Mouse (Mus musculus): ENCODE measurements around the gene Baiap3. TPM values are rescaled to one million over a fixed set of nuclear protein-coding genes. Genes with fewer than 3 reads are reported as not detected.

Gene Baiap3
- polyA plus RNA-seq, 1 experiment from 2014 or later = 2.3 TPM

DNA sequence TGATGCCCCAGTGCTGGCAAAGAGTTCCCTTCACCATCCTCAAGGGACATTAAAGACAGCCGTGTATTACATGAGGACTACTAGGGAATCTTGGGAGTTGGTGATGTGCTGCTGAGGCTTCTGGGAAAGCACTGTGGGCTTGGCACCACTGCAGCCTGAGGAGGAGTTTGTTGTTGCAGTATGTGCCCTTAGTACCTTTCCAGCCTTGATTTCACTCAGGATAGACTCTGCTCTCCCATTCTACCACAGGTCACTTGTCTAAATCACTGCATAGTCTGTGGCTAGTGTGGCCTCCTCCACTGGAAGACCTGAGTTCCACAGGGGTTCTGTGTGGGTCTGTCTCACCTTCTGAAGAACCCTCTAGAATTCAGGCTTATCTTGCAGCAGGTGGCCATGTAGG, 35.4 kb downstream of the Baiap3 start:
- peaks cover 13% of the 10 kb centered on the region for H3K27me3 ChIP-seq (ENCODE audit: low read depth, poor library complexity, severe bottlenecking)
- H3K4me3 ChIP-seq = 0 out of 2 replicates have a peak overlapping the region, but pooled peaks have one; percentile 60
- H3K4me1 ChIP-seq = peaks cover 20% of the 10 kb centered on the region
- WGBS = 90% methylated on average over 1 of the region's 1 CpGs
- no peak for DNase-seq (ENCODE audit: low spot score)
- H3K36me3 ChIP-seq = peaks cover 27% of the 10 kb centered on the region
- no peak overlapping the region for H3K27ac ChIP-seq (replicated peaks)
- H3K9me3 ChIP-seq (replicated peaks) = no peaks in the 10 kb centered on the region

DNA sequence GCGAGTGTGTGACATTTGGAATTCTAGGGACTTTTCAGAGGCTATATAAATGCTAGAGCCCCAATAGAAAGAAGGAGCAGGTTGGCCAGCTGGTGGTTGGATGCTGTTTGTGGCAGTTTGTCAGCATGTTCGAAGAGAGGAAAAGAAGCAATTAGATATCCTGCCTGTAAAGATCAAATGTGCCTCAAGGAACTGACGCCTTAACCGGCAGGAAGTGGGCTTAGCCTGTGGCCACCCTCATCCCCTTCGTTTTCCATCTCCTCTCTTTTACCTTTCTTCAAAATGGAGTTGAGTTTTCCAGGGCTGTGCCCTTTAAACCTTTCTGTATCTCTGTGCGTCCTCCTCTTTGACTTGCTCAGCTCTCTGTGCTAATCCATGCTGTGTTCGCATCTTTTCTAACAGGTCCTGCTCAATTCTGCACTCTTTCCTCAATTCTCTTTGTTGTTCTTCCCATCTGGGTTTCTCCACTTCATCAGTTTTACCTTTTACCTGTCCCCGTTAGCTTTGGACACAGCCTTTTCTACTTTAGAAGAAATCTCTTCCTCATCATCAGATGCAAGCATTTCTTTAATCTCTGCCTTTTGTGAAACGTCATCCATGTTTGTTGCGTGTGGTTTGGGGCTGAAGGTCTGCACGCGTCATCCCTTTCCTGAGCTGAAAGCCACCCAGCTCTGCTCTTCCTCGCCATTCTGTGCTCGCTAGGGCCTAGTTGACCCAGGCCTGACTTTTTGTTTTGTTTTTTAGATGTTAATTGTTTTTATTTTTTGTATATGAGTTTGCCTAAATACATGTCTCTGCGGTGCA, 36.5 kb downstream of the Baiap3 start:
- Histone ChIP-seq H3K4me1 (peaks cover 20% of the 10 kb centered on the region), H3K4me3 (no peak overlapping the region), H3K27ac (replicated peaks) (no peak overlapping the region), H3K36me3 (peaks cover 33% of the 10 kb centered on the region), H3K27me3 (ENCODE audit: low read depth, poor library complexity, severe bottlenecking) (peaks cover 13% of the 10 kb centered on the region), H3K9me3 (replicated peaks) (no peaks in the 10 kb centered on the region)
- no peak for DNase-seq (ENCODE audit: low spot score)
- 90% methylated on average over 15 of the region's 15 CpGs for WGBS

DNA sequence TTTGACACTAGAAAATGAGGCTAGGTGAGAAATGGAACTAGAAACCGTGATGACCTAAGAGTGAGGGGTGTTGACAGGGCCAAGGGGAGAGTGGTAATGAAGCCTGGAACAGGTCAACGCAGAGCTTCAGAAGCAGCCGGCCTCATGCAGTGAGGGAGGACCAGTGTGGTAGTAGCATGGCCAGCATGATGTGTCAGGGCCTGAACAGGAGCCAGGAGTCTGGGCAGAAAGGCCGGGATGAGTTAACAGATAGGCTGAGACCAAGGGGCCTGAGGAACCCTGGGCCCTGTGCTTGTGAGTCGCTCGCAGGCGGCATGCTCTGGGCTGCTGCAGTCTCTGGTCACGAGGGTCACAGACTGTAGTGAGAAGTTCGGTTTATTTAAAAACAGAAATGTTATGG, 37.2 kb downstream of the Baiap3 start:
- Histone ChIP-seq H3K36me3 (peaks cover 40% of the 10 kb centered on the region), H3K4me3 (no peak overlapping the region), H3K9me3 (replicated peaks) (no peaks in the 10 kb centered on the region), H3K4me1 (peaks cover 20% of the 10 kb centered on the region), H3K27ac (replicated peaks) (no peak overlapping the region), H3K27me3 (ENCODE audit: low read depth, poor library complexity, severe bottlenecking) (peaks cover 13% of the 10 kb centered on the region)
- 89% methylated on average over 9 of the region's 9 CpGs for WGBS
- DNase-seq (ENCODE audit: low spot score) = no peak

DNA sequence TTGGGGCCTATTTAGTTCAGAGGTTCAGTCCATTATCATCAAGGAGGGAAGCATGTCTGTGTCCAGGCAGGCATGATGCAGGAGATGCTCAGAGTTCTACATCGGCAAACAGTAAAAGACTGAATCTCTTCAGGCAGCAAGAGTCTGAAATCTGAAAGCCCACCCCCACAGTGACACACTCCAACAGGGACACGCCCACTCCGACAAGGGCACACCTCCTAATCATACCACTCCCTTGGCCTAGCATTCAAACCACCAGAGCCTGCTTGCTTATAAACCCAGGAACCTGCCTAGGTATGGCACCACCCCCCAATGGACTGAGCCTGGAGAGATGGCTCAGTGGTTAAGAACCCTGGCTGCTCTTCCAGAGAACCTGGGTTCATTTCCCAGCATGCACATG, 40.7 kb downstream of the Baiap3 start:
- DNase-seq (ENCODE audit: low spot score) = no peak
- no peak overlapping the region for H3K4me3 ChIP-seq
- H3K36me3 ChIP-seq = peaks cover 71% of the 10 kb centered on the region
- 93% methylated on average over 3 of the region's 3 CpGs for WGBS
- H3K9me3 ChIP-seq (replicated peaks) = no peaks in the 10 kb centered on the region
- H3K4me1 ChIP-seq = no peaks in the 10 kb centered on the region
- no peak overlapping the region for H3K27ac ChIP-seq (replicated peaks)
- H3K27me3 ChIP-seq (ENCODE audit: low read depth, poor library complexity, severe bottlenecking) = no peaks in the 10 kb centered on the region

DNA sequence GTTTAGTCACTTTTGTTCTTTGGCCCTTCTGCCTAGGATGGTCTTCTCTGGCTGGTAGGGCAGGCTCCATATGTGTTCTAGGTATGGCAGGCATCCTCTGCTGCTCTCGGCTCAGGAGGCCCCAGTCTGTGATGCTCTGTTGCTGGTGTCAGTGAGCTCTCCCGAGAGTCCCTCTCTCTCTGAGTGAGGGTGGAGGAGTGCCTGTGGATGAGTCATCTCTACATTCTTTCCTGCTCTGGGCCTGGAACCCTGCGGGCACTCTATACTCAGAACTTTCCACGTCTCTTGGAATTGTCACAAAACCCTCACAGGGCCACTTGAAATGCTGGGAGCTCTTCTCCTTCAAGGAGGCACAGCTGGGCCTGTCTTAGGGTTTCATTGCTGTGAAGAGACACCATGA, 44.5 kb downstream of the Baiap3 start:
- Histone ChIP-seq H3K4me3 (no peak overlapping the region), H3K27ac (replicated peaks) (no peak overlapping the region), H3K4me1 (no peaks in the 10 kb centered on the region), H3K9me3 (replicated peaks) (no peaks in the 10 kb centered on the region), H3K27me3 (ENCODE audit: low read depth, poor library complexity, severe bottlenecking) (no peaks in the 10 kb centered on the region), H3K36me3 (peaks cover 96% of the 10 kb centered on the region)
- WGBS = 90% methylated on average over 4 of the region's 4 CpGs
- DNase-seq (ENCODE audit: low spot score) = no peak

DNA sequence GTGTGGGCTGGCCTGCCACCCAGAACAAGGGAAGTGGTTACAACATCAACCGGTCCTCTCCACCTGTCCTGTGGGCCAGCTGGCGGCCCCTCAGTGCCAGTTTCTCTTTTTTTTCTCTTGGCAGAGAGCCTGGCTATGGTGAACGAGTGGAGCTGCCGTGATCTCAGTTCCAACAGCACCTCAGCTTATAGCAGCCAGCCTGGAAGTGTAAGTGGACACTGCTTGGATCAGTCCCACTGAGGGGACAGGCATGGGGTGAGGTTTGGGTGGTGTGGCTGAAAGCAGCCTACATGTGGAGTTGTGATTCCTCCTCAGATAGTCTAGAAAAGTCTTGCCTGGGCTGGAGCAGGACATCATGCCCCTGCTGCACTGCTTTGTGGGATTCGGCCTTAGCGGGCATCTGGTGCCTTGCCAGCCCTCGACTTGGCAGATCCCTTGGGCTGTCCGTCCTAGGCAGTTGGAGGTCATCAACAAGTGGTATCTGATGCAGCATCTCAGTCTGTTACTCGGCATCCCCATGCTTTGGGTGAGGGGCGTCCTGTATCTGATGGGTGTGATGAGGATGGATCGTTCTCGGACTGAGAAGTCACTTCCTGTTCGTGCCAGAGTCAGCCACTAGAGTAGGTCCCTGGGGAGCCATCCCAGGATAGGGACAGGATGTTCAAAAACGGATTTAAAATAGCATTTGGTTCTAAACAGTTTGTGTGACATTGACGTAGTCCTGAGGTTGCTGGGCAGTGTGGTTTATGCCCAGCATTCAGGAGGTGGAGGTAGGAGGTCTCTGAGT, 45.3 kb downstream of the Baiap3 start:
- Histone ChIP-seq H3K4me1 (no peaks in the 10 kb centered on the region), H3K27me3 (ENCODE audit: low read depth, poor library complexity, severe bottlenecking) (no peaks in the 10 kb centered on the region), H3K36me3 (peaks cover 96% of the 10 kb centered on the region), H3K4me3 (no peak overlapping the region), H3K27ac (replicated peaks) (no peak overlapping the region), H3K9me3 (replicated peaks) (no peaks in the 10 kb centered on the region)
- 91% methylated on average over 15 of the region's 15 CpGs for WGBS
- DNase-seq (ENCODE audit: low spot score) = no peak

DNA sequence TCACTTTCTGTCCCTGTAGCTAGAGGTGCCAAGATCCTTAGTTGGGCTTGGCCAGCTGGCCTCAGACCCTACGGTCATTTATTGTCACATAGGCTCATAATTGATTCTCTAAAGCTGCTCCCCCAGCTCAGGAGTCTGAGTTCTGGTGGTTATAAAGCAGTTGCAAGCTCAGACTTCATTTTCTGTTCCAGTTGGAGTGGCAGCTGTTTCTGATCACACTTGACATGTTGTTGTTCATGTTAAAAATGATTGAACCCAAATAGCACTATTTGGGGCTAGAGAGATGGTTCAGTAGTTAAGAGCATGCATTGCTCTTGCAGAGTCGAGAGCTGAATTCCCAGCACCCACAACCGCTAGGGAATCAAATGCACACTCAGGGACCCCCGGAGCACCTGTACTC, 46.2 kb downstream of the Baiap3 start:
- Histone ChIP-seq H3K36me3 (peaks cover 96% of the 10 kb centered on the region), H3K9me3 (replicated peaks) (no peaks in the 10 kb centered on the region), H3K4me3 (no peak overlapping the region), H3K27me3 (ENCODE audit: low read depth, poor library complexity, severe bottlenecking) (no peaks in the 10 kb centered on the region), H3K4me1 (no peaks in the 10 kb centered on the region), H3K27ac (replicated peaks) (no peak overlapping the region)
- no peak for DNase-seq (ENCODE audit: low spot score)
- 94% methylated on average over 4 of the region's 4 CpGs for WGBS

DNA sequence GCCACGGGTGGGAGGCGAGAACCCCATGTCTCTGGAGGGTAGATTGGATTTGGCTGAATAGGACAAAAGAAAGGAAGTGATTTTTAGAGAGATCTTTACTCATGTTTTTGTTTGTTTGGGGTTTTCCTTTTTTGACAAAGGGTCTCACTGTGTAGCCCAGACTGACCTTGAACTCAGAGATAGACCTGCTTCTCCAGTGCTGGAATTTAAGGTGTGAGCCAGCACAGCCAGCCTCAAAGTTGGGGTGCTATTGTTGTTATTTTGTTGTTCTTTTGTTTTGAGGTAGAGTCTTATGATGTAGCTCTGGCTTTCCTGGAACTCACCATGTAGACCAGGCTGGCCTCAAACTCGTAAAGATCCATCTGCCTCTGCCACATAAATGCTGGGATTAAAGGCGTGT, 53.8 kb downstream of the Baiap3 start:
- Histone ChIP-seq H3K36me3 (peaks cover 85% of the 10 kb centered on the region), H3K27me3 (ENCODE audit: low read depth, poor library complexity, severe bottlenecking) (no peaks in the 10 kb centered on the region), H3K4me1 (no peaks in the 10 kb centered on the region), H3K27ac (replicated peaks) (no peak overlapping the region), H3K9me3 (replicated peaks) (no peaks in the 10 kb centered on the region), H3K4me3 (no peak overlapping the region)
- 96% methylated on average over 4 of the region's 4 CpGs for WGBS
- no peak for DNase-seq (ENCODE audit: low spot score)

Small RNAs within 50 kb of the gene (microRNA-seq; reads per million reads assigned to microRNA genes)
- 2.4 reads per million for gene Mir3547

Other genes starting within 250 kb of the Baiap3 start
- gene Cramp1l, start 240.6 kb downstream of the Baiap3 start, polyA plus RNA-seq (2016; fragmentation: Nextera tagmentation; extraction: Ambion mirVana) = 6.8 and 8.5 TPM in 2 replicates
- gene Ift140, start 240.3 kb downstream of the Baiap3 start, polyA plus RNA-seq (2016; fragmentation: Nextera tagmentation; extraction: Ambion mirVana) = 27.0 and 34.9 TPM in 2 replicates
- gene Tmem204, start 172.8 kb downstream of the Baiap3 start, polyA plus RNA-seq (2016; fragmentation: Nextera tagmentation; extraction: Ambion mirVana) = 10.7 and 12.7 TPM in 2 replicates
- gene Telo2, start 140.4 kb downstream of the Baiap3 start, polyA plus RNA-seq (2016; fragmentation: Nextera tagmentation; extraction: Ambion mirVana) = 51.2 and 51.5 TPM in 2 replicates
- not detected in 2 replicates for gene Ptx4, start 135.6 kb downstream of the Baiap3 start, polyA plus RNA-seq (2016; fragmentation: Nextera tagmentation; extraction: Ambion mirVana)
- gene Clcn7, start 123.0 kb downstream of the Baiap3 start, polyA plus RNA-seq (2016; fragmentation: Nextera tagmentation; extraction: Ambion mirVana) = 23.1 and 26.4 TPM in 2 replicates
- gene Ccdc154, start 93.9 kb downstream of the Baiap3 start, polyA plus RNA-seq (2016; fragmentation: Nextera tagmentation; extraction: Ambion mirVana) = not detected in 2 replicates
- gene Gm38655, start 80.9 kb downstream of the Baiap3 start, polyA plus RNA-seq (2016; fragmentation: Nextera tagmentation; extraction: Ambion mirVana) = not detected in 2 replicates
- gene BC003965, start 71.8 kb downstream of the Baiap3 start, polyA plus RNA-seq (2016; fragmentation: Nextera tagmentation; extraction: Ambion mirVana) = 37.3 and 37.7 TPM in 2 replicates
- gene Unkl, start 68.0 kb downstream of the Baiap3 start, polyA plus RNA-seq (2016; fragmentation: Nextera tagmentation; extraction: Ambion mirVana) = 8.4 and 9.7 TPM in 2 replicates
- gene Gnptg, start 16.2 kb downstream of the Baiap3 start, polyA plus RNA-seq (2016; fragmentation: Nextera tagmentation; extraction: Ambion mirVana) = 67.0 and 75.3 TPM in 2 replicates
- 74.6 and 80.4 TPM in 2 replicates for gene Tsr3, start 16.2 kb downstream of the Baiap3 start, polyA plus RNA-seq (2016; fragmentation: Nextera tagmentation; extraction: Ambion mirVana)
- gene Ube2i, start 18.3 kb upstream of the Baiap3 start, polyA plus RNA-seq (2016; fragmentation: Nextera tagmentation; extraction: Ambion mirVana) = 879 and 915 TPM in 2 replicates
- gene Prss34, start 42.0 kb upstream of the Baiap3 start, polyA plus RNA-seq (2016; fragmentation: Nextera tagmentation; extraction: Ambion mirVana) = not detected in 2 replicates
- not detected in 2 replicates for gene Prss28, start 52.3 kb upstream of the Baiap3 start, polyA plus RNA-seq (2016; fragmentation: Nextera tagmentation; extraction: Ambion mirVana)
- gene Prss29, start 62.3 kb upstream of the Baiap3 start, polyA plus RNA-seq (2016; fragmentation: Nextera tagmentation; extraction: Ambion mirVana) = not detected in 2 replicates
- not detected in 2 replicates for gene Tpsab1, start 89.2 kb upstream of the Baiap3 start, polyA plus RNA-seq (2016; fragmentation: Nextera tagmentation; extraction: Ambion mirVana)
- not detected in 2 replicates for gene Tpsb2, start 109.9 kb upstream of the Baiap3 start, polyA plus RNA-seq (2016; fragmentation: Nextera tagmentation; extraction: Ambion mirVana)
- gene Tpsg1, start 112.9 kb upstream of the Baiap3 start, polyA plus RNA-seq (2016; fragmentation: Nextera tagmentation; extraction: Ambion mirVana) = not detected in 2 replicates
- gene Cacna1h, start 177.4 kb upstream of the Baiap3 start, polyA plus RNA-seq (2016; fragmentation: Nextera tagmentation; extraction: Ambion mirVana) = 2.1 and 3.6 TPM in 2 replicates
- gene Tekt4, start 198.3 kb upstream of the Baiap3 start, polyA plus RNA-seq (2016; fragmentation: Nextera tagmentation; extraction: Ambion mirVana) = 0.17 and 0.38 TPM in 2 replicates
- not detected in 2 replicates for gene Sstr5, start 240.9 kb upstream of the Baiap3 start, polyA plus RNA-seq (2016; fragmentation: Nextera tagmentation; extraction: Ambion mirVana)

All from midbrain, embryonic 10.5 days (tissue).